Mouse (Mus musculus) liver, postnatal 0 days (tissue): ENCODE data around the gene Prr18.

Source experiments
- CTCF ChIP-seq: sonication (generic); IDR thresholded peaks from 2 replicates; pipeline ENCODE4 v1.5.1; 2016; ENCODE audit warnings: antibody characterized with exemption, low read depth
- EP300 ChIP-seq: IDR thresholded peaks from 2 replicates; pipeline ENCODE4 v1.6.1; 2016; ENCODE audit warnings: antibody characterized with exemption, low read depth, mild to moderate bottlenecking

DNA sequence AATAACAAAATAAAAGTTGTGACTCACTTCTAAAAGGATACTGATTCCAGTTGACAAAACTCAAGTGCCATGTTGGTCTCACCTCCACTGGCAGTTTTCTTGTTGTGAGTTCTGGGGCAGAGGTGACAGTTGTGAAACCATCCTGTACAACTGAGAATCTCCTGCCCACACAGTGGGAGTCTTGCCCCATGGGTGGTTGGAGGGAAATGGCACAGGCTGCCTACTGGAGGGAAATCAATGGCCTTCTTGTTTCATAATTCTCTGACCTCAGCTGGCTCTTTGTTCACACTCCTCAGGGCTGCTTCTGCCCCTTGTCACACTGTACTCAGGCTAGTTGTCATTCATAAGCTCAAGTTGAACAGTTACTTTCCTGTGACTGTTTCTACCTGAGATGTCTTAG is 37.7 kb upstream of the Prr18 start:
- no peak for TF ChIP-seq CTCF
- TF ChIP-seq EP300: peak; percentile 29; the same call in 1 of the 2 replicates
